Mouse (Mus musculus): ENCODE results near the gene Abtb1.

Abtb1 gene

DNA sequence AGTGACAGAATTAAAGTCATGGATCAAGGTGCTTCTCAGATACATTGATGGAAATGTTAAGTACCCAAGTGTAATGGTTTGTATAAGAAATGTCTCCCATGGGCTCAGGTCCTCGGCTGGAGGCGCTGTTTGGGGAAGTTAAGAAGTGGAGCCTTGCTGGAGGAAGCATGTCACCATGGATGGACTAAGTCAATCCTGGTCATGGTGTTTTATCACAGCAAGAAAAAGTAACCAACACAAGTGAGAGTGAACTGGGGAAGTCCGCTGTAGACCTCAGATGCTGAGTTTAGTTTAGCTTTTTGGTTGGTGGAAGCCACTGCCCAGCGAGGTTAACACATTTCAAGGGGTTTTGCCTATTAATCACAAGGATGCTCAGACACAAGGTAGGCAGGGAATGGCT, 12.2 kb downstream of the Abtb1 start:
- DNase-seq (ENCODE audit: low spot score in 2 of 2), result no peak

DNA sequence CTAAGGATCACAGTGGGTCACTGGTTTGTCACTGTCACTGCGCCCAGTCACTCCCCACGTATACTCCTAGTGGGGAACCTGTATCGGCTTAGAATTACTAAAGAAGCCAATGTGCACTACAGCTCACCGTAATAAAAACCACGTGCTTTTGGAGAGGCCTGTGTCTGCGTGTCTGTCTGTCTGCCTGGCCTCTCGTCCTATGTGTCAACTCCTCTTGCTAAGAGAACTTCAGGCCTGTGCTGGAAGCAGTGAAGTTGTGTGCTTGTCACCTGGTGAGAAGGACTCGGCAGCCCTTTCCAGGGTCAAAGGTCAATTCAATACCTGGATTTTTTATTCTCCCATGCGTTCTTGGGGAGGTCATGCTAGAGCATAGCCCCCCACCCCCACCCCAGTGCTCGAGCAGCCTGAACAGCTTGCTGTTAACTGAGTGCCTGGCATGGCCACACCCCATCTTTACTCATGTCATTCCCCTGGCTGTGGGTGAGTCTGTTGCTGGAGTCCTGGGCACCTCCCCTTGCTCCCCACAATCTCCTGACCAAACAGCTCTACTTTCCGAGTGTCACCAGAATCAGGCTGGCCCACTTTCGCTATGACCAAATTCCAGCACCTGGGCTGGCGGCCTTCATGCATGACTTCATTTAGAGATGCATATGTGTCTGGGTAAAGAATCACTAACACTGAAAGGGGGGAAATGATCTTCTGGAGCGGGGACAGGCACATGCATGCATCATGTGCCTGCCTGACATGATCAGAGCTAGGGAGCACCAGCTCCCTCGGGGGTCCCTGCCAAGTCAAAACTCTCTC, 13.4 kb downstream of the Abtb1 start:
- no peak for DNase-seq (ENCODE audit: low spot score in 2 of 2)

DNA sequence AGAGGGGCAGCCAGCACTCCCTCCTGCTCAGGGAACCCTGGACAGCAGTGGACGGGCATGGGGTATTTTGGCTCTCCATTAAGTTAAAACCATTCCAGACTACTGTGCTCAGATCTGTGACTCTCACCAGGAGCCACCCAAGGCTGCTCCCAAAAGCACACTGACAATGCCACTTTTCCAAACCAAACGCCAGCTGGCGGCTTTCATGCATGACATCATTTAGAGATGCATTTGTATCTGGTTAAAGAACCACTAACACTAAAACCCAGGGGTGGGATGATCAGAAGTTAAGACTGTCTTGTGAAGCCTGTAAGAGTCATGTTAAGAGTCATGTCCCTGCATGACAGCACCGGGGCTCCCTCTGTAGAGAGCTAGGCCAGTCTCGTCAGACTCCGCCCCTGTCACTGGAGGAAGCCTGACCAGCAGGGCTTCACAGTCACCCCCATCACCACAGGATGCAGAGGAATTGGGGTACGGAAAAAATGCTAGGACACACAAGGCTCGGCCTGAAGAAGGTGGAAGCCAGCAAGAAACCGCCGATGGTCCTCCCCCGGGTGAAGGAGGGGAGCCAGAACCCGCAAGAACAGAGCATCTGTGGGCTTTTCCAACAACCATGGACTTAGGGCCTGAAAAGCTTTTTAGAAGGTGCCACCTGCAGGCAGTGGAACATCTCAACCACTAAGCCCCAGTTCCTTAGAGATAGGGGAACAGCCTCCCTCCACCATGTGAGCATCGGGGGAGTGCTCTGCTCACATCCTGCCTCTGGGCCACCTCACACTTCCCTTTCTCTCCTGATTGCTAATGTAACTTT, 14.2 kb downstream of the Abtb1 start:
- no peak for DNase-seq (ENCODE audit: low spot score in 2 of 2)

DNA sequence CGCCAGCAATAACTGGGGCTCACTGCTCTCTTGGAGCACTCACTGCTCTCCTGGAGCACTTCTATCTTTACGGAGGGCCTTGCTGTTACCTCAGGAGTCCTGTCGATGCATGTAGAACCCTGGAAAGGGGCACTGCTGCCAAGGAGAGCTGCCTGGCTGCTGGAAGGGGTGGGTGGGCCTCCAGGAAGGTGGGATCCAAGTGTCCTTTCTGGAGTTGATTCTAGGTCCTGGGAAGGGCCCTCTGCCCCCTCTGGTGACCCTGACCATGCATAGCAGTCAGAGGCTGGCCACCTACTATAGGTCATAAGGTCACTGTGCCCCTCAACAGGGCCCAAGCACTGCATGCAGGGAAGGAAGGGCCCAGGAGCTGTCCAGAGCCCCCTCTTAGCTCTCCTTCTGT, 14.8 kb downstream of the Abtb1 start:
- DNase-seq (ENCODE audit: low spot score in 2 of 2), result no peak

DNA sequence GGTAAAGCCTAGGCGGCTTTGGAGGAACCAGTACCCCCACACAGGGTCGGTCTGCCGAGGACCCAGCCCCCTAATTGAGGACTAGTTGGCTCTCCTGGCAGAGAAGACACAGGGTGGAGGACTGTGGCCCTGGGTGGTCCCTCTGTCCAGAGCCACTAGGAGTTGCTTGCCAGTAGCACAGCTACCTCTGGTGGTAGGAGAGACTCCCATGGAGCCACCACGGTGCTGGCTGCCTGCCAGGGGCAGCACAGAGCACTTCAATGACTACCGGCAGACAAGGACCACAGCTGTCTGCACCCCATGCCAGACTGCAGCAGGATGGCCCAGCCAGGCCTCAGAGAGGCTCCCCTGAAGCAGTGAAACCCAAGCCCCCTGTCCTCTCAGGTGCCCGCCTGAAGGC, 15.2 kb downstream of the Abtb1 start:
- DNase-seq (ENCODE audit: low spot score in 2 of 2), result no peak

DNA sequence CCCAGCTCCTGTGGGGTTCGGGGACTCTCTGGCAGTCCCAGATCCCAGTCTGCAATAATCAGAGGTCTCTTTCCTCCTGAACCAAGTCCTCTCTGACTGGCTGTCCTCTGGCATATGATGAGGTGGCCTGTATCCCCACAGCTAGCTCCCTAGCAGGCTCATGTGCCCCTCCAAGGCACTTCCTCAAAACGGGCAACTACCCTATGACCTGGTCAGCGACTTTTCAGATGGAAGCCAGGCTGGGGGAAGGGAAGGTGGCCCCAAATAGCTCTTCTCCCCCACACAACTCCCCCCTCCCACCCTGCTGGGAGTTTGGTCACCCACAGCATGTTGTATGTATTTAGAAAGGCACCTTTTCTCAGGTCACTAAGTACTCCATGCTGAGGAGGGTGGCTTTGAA, 15.7 kb downstream of the Abtb1 start:
- DNase-seq (ENCODE audit: low spot score in 2 of 2), result no peak

DNA sequence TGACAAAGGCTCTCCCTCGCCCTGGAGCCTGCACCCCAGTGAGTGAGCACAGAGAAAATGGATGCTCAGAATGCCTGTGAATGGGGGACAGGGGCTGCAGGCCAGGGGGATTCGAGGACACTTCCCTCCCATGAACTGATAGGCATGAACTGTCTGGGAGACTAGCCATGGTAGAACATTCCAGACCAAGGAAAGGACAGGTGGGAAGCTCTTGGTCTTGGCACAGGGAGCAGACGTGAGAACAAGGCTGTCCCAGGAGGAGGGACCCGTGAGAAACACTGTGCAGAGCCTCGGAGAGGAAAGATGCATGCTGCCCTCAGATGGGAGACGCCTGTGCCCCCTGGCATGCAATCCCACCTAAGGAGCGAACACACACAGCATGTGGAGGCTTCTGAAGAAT, 17.6 kb downstream of the Abtb1 start:
- no peak for DNase-seq (ENCODE audit: low spot score in 2 of 2)

DNA sequence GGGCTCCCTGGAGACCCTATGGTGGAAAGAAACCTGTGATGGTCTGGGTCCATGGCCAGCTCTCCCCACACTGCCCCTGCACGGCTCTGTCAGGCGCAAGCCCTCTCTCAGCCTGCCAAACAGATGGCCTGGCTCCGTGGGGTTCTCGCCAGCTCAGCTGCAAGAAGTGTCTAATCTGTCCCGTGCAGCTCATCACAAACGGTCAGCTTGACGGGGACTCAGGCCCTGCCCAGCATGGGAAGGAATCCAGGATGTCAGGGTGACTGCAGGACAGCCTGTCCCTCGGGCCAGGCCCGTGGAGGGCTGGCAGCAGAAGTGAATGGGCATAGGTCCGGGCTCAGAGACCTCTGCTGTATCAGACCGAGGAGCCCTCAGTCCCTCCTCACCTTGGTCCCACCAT, 19.9 kb downstream of the Abtb1 start:
- no peak for DNase-seq (ENCODE audit: low spot score in 2 of 2)

DNA sequence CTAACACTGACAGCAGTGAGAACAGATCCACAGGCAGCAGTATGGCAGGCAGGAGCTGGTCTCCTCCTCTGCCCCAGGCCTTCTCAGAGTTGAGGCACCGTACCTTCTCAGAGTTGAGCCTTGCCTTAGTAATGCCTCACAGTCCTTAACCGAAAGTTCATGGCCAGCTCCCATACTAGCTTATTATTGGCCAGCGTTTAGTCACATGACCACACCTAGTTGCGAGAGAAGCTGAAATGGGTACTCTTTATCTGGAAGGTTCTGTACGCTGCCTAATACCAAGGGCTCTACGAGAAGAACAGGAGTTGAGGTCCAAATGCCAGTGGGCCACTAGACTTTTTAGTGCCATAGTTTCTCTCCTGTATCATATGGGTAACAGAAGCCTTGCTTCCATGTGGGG, 20.5 kb downstream of the Abtb1 start:
- DNase-seq (ENCODE audit: low spot score in 2 of 2), result no peak

DNA sequence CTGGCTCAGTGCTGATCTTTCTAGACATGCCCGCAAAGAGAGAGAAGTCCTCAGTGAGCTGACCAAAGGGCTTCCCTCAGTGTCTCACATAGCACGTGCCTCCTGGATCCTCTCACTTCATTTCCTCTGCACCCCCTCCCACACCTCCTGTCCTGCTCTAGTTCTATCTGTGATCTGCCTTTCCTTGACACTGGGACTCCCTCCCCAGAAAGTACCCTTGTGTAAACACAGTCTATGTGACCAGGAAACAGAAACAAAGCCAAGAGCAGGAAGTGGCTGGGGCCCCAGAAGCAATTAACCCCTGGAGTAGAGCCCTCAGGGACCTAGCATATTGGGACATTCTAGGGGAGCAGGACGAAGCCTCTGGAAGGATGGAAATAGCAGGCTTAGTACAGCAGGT, 20.9 kb downstream of the Abtb1 start:
- DNase-seq (ENCODE audit: low spot score in 2 of 2), result no peak

DNA sequence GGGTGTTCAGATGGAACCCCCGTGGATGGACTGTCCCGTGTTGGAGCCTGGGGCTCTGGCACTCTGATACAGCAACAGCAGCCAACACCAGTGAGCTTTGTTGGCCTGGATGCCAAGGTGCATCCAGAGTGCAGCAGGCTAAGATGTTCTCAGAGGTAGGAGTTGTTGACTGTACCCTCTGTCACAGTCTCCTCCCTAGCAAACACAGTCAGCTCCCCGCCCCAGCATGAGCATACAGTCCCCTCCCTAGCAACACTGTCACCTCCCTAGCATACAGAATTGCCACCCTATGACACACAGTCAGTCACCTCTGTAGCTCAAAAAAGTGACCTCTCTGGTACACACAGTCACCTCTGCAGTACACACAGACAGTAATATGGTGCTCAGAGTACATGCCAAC, 24.9 kb downstream of the Abtb1 start:
- DNase-seq (ENCODE audit: low spot score in 2 of 2), result no peak

DNA sequence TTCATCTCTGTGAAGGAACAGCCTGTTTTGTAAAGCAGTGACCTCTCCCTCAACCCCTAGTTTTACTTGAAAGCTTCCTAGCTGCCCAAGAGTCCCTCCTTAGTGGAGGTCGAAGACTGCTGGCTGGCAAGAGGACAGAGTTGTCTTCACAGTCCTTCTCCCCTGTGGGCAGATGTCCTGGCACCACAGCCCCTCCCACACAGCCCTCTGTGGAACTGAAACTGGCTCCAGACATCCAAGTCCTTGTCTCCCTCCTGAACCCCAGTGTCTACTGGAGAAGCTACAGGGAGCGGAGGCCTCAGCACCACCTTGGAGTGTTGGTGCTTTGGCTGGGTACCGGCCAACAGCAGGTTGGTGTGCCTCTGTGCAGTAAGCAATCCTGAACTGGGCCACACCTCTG, 26.3 kb downstream of the Abtb1 start:
- no peak for DNase-seq (ENCODE audit: low spot score in 2 of 2)

DNA sequence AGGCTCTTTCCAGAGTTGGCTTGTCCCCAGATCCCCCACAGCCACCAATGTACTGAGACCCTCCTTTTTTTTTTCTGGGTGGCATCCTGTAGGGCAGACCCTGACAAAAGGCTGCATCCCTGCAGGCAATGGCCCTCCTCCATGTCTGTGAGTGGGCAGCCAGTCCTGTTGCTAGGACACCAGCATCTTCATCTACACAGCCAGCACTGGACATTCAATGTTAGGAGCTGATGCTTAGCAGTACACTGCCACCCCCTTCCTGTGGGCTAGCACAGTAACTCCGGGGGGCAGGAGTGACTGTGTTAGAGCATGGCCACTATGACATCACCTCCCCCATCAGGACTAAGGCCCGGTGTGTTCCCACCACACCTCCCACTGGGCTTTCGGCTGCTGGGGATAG, 26.7 kb downstream of the Abtb1 start:
- no peak for DNase-seq (ENCODE audit: low spot score in 2 of 2)

DNA sequence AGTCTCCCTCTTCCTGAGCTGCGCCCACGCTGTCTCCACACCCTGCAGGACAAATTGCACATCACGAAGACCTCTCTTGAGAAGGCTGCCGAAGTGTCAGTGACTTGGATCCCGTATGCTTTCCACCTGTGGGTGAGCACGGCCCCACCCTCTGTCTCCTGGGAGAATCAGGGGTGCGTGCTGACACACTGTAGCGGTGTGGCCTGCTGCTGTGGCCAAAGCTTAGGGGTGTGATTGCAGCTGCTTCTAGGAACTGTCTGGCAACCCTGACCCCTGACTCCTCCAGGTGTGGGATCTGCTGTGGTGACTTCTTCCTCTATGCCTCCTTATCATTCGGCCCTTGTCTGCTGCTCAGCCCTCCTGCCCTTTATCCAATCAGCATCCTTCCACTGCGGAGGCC, 28.0 kb downstream of the Abtb1 start:
- DNase-seq (ENCODE audit: low spot score in 2 of 2), result no peak

DNA sequence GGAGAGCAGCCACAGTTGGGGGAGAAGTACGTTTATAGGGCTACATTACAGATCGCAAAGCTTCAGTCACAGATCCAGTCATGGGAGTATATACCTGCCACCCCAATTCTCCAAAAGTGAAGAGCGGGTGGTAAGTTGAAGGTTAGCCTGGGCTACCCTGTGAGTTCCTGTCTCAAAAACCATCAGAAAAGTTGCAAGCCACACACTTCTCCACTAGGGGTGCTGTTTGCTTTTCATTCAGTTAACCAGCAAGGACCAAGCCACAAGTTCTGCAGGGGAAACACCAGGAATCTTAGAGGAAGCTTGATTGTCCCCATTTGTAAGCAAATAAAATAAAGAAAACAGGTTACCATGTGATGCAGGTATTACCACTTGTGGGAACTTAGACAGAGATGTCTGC, 28.9 kb downstream of the Abtb1 start:
- DNase-seq (ENCODE audit: low spot score in 2 of 2), result no peak

DNA sequence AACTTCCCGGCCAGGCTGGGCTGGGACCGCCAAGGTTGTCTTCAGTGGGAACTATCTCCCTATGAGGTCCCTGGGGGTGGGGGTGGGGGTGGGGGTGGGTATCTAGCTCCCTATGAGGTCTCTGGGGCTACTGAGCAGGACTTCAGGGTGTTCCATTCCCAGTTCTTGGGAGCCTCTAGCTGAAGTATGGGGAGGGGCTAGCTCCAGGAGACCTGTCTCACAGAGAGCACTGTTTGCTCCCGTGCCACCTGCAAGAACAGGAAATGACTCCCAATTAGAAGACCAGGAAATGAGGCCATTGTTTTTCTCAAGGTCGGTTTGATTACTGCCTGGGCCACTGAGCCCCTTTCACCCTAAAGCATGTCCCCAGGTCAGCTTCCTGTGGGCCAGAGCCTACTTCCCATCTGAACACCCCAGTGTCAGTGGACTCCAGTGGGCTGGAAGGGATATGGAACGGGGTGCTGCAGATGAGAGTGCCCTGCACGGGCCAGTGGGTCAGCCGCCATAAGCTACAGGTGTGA, 29.8 kb downstream of the Abtb1 start:
- no peak for DNase-seq (ENCODE audit: low spot score in 2 of 2)

DNA sequence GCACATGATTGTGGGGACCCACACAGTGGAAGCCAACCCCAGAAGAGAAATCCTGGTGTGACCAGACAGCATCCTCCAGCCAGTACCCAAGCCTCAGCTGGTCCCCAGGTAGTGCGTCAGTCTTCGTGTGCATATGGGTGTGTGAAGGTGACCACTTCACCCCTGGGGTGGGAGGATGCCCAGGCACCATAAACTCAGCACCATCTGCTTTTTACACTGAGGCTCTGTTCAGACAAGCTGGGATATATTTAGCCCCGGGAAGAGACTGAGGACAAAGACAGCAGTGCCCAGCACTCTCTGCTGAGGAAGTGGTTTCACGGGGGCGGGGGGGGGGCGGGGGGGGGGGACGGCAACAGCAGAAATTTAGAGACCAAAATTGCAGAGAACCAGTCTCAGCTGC, 30.4 kb downstream of the Abtb1 start:
- no peak for DNase-seq (ENCODE audit: low spot score in 2 of 2)

DNA sequence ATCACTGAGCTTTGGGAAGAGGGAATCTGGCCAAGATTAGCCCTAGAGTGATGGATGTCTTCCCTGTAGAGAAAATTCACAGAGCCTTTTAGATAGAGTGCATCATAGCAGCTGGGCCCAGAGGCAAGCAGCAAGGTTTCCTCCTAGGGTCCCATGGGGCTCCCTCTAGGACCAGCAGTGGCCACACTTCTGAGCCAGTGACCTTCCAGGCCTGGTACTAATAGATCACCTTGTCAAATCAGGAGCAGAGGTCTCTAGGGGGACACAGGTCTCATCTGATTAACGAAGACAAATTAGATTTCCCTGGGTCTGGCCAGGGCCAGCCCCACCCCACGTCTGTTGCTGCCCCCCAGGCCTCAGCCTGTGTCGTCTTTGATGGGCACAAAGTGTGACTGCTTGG, 31.5 kb downstream of the Abtb1 start:
- DNase-seq (ENCODE audit: low spot score in 2 of 2), result no peak

DNA sequence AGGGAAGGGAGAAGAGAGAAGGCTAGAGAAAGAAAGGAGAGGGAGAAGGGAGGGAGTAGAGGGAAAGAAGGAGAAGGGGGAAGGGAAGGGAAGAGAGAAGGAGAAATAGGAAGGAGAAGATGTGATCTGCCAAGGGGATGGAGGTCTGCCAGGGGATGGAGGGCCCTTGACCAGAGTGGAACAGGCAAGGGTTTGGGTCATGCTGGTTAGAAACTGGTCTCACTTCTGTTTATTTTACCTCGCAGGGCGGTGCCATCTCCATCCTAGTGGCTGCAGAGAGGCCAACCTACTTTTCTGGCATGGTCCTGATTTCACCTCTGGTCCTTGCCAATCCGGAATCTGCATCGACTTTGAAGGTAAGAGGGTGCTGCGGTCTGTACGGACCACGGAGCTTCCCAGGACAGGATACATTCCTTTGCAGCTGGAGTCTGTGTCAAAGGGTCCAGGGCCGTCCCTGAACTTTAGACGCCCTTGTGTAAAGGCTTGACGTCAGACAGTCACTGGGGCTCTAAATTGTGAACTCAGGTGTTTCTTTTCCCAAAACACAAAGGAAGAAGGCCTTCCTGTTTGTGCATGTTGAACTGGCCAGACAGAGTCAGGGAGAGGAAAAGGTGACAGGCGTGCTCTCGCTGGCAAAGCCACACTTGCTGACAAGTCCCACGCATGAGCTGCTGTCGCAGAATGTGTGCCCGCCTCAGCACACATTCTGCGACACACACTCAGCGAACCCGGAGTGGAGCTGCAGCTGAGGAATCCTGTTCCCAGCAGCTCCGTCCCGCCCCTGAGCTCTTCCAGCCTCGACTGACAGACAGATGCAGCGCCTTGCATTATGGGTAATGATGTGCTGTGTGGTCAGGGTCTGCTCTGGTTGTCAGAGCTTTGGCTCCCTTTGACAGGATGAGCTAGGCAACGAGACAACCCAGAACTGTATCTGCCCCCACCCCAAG, 32.4 kb downstream of the Abtb1 start:
- DNase-seq (ENCODE audit: low spot score in 2 of 2), result no peak

DNA sequence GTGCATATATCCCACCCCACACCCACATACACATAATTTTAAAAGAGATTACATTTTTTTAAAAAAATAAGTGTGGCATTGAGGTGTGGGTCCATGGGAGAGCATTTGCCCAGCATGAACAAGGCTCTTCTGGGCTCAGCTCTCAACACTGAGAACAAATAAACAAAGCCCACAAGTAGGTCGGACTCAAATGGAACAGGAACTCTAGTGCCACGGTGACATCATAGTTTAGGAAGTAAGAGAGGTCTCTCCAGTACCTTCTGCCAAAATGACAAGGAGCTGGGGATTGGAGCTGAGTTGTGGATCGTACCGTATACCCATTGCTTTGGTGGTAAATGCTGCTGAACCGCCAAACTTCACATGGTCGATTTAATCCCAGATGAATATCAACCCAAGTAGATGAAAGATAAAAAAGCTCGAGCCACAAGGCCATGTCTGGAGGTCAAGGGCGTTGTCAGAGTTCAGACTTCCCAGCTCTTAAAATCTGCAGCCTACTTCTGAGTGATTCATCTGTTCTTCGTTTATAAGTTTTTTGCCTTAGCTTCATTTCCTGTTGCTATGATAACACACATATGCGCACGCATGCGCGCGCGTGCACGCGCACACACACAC, 36.7 kb downstream of the Abtb1 start:
- DNase-seq (ENCODE audit: low spot score in 2 of 2), result no peak

DNA sequence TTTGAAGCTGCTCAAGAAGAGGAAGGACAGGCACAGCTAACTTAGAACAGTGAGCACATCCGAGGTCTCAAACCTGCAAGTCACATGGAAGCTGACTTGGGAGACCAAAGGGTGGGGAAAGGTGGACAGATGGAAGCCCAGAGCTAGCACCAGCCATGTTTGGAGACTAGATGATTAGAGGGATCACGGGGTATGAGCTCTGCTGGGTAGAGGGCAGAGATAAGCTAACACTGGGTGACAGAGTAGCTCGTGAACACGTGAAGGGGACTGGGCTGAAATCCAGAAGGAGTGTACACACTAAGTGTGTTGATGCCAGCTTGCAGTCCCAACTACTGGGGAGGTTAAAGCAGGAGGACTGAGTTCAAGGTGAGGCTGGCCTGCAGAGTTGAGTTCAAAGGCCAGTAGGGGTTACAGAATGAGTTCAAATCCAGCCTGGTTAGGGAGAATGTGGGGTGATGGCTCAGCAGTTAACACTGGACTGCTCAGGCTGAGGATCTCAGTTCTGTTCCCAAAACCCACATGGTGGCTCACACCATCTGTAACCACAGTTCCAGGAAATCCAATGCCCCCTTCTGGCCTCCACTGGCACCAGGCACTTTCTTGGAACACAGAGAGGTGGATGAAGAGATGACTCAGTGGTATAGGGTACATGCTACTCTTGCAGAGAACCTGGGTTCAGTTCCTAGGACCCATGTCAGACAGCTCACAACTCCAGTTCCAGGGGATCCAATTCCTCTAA, 37.7 kb downstream of the Abtb1 start:
- no peak for DNase-seq (ENCODE audit: low spot score in 2 of 2)
